Mouse (Mus musculus): ENCODE results near the gene Prima1. TPM values are rescaled to one million over a fixed set of nuclear protein-coding genes. Genes with fewer than 3 reads are reported as not detected.

The Prima1 gene
- polyA plus RNA-seq, 1 experiment: not detected

- Histone ChIP-seq H3ac (ENCODE audit: control insufficient read depth, insufficient read length) (no peak overlapping the region), H3K4me3 (no peak overlapping the region), H3K4me2 (ENCODE audit: low read depth) (no peak overlapping the region), H3K79me2 (ENCODE audit: control insufficient read depth, insufficient read depth) (no peaks in the 10 kb centered on the region), H3K36me3 (ENCODE audit: control insufficient read depth, insufficient read depth) (no peaks in the 10 kb centered on the region), H3K27me3 (ENCODE audit: control insufficient read depth, insufficient read depth, insufficient read length) (no peaks in the 10 kb centered on the region)
- TF ChIP-seq TCF12 (IDR thresholded peaks at IDR 0.05; ENCODE audit: insufficient read depth, poor library complexity, severe bottlenecking) (no peak), POLR2A (IDR thresholded peaks at IDR 0.05; ENCODE audit: insufficient read length, low read depth) (no peak), MAX (IDR thresholded peaks at IDR 0.05; ENCODE audit: low read depth) (no peak), CEBPB (IDR thresholded peaks at IDR 0.05; ENCODE audit: insufficient read depth, poor library complexity, severe bottlenecking) (no peak), E2F4 (IDR thresholded peaks at IDR 0.05; ENCODE audit: insufficient read depth) (no peak), MYOD1 (IDR thresholded peaks at IDR 0.05; ENCODE audit: control insufficient read depth in 1 of 3, insufficient read length in 2 of 3, low read depth in 2 of 3) (no peak), MYOG (IDR thresholded peaks at IDR 0.05; ENCODE audit: control insufficient read depth in 1 of 3, insufficient read depth in 1 of 3, insufficient read length in 2 of 3, low read depth in 2 of 3) (no peak), TCF3 (IDR thresholded peaks at IDR 0.05; ENCODE audit: insufficient read length, low read depth) (no peak), SRF (IDR thresholded peaks at IDR 0.05; ENCODE audit: control insufficient read depth, insufficient read length, low read depth) (no peak), USF1 (IDR thresholded peaks at IDR 0.05; ENCODE audit: low read depth) (no peak), POLR2AphosphoS2 (IDR thresholded peaks at IDR 0.05; ENCODE audit: insufficient read length, low read depth) (no peak), REST (IDR thresholded peaks at IDR 0.05; ENCODE audit: insufficient read depth, insufficient read length) (no peak)
Measured at GRCm38 (mm10) chr12:103154927-103155326, 87.0 kb downstream of the Prima1 start.

- Histone ChIP-seq H3K27me3 (ENCODE audit: control insufficient read depth, insufficient read depth, insufficient read length) (no peaks in the 10 kb centered on the region), H3K4me3 (no peak overlapping the region), H3K36me3 (ENCODE audit: control insufficient read depth, insufficient read depth) (no peaks in the 10 kb centered on the region), H3K4me2 (ENCODE audit: low read depth) (no peak overlapping the region), H3K79me2 (ENCODE audit: control insufficient read depth, insufficient read depth) (no peaks in the 10 kb centered on the region), H3ac (ENCODE audit: control insufficient read depth, insufficient read length) (no peak overlapping the region)
- TF ChIP-seq POLR2AphosphoS2 (IDR thresholded peaks at IDR 0.05; ENCODE audit: insufficient read length, low read depth) (no peak), E2F4 (IDR thresholded peaks at IDR 0.05; ENCODE audit: insufficient read depth) (no peak), TCF3 (IDR thresholded peaks at IDR 0.05; ENCODE audit: insufficient read length, low read depth) (no peak), SRF (IDR thresholded peaks at IDR 0.05; ENCODE audit: control insufficient read depth, insufficient read length, low read depth) (no peak), REST (IDR thresholded peaks at IDR 0.05; ENCODE audit: insufficient read depth, insufficient read length) (no peak)
Measured at GRCm38 (mm10) chr12:103150247-103150646, 91.7 kb downstream of the Prima1 start.

Other genes starting within 250 kb of the Prima1 start
- not detected for gene Fam181a, start 68.8 kb upstream of the Prima1 start, polyA plus RNA-seq (2012; fragmentation: generic; extraction: Trizol)
- 27.8 TPM for gene Asb2, start 113.9 kb upstream of the Prima1 start, polyA plus RNA-seq (2012; fragmentation: generic; extraction: Trizol)
- gene Otub2, start 146.5 kb upstream of the Prima1 start, polyA plus RNA-seq (2012; fragmentation: generic; extraction: Trizol): 23.3 TPM
- 0.60 TPM for gene 9330161L09Rik, start 165.7 kb upstream of the Prima1 start, polyA plus RNA-seq (2012; fragmentation: generic; extraction: Trizol)
- gene Ddx24, start 183.7 kb upstream of the Prima1 start, polyA plus RNA-seq (2012; fragmentation: generic; extraction: Trizol): 85.0 TPM
- 118 TPM for gene Ifi27, start 192.1 kb upstream of the Prima1 start, polyA plus RNA-seq (2012; fragmentation: generic; extraction: Trizol)
- gene Ifi27l2a, start 201.5 kb upstream of the Prima1 start, polyA plus RNA-seq (2012; fragmentation: generic; extraction: Trizol): 2.4 TPM
- not detected for gene Ifi27l2b, start 215.1 kb upstream of the Prima1 start, polyA plus RNA-seq (2012; fragmentation: generic; extraction: Trizol)